Mouse (Mus musculus) Muller cell, postnatal 12 days (primary cell): Measurements from ENCODE around the gene Nav3.

ENCODE experiments used
- DNase-seq: peaks from one replicate; pipeline ENCODE4 v3.0.0-alpha.2; 2015; ENCODE audit errors: inconsistent ontology term

Nav3 gene

GRCm38 (mm10) chr10:109921368-109921767 lies 534.6 kb downstream of the Nav3 start:
- peak; percentile 35 for DNase-seq

DNA sequence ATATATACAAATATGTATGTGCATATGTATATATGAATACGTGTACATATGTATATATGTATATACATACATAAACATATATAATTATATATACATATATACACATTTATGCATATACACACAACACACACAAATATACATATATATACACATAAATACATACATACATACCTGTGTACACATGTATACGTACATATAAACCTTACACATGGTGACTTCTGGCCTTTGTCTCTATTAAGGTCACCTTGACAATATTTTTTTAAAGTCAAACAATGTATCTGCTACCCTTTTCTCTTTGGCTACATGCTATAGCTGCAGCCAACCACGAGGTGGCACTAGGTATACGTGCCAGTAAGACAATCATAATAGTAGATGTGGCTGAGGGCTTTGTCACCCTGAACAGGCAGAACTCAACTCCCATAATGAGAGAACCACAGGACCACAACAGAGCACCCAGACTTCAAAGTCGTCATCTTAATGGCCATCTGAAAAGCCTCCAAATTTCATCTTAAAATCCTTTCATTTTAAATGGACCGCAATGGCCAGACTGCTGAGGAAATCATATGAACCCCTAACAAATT lies 535.3 kb downstream of the Nav3 start:
- DNase-seq: peak; percentile 60

DNA sequence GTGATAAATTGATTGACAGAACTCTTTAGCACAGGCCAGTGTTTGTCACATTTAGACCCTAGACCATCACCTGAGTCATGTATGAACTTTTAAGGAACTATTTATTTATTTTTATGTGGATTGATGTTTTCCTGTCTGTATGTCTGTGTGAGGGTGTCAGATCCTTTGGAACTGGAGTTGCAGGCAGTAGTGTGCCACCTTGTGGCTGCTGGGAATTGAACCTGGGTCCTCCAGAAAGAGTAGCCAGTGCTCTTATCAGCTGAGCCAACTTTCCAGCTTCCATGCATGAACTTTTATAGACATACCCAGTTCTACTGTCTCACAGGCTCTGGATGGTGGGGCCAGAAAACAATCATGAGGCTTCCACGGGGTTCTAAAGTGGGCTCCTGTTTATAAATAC lies 536.5 kb downstream of the Nav3 start:
- DNase-seq: no peak

DNA sequence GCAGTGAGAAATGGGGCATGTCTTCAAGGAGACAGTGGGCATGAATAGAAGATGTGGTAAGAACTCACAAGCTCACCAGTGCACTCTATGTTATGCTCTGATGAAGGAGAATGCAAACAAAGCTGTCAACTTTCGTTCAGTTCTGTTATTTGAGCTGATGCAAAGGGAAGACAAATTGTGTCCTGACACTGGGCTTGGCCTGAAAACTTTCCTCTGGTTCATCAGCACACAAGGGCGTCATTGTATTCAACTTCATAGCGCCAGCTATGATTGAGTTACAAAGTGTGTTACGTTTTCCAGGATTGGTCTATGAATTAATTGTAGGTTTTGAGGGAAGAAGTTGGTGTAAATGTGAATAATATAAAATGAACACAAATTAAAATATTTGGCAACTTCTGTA lies 548.8 kb downstream of the Nav3 start:
- DNase-seq: peak; percentile 80

- DNase-seq: no peak
Measured at GRCm38 (mm10) chr10:109906413-109906785, 549.6 kb downstream of the Nav3 start.

GRCm38 (mm10) chr10:109905649-109906412 lies 550.2 kb downstream of the Nav3 start:
- DNase-seq: no peak

DNA sequence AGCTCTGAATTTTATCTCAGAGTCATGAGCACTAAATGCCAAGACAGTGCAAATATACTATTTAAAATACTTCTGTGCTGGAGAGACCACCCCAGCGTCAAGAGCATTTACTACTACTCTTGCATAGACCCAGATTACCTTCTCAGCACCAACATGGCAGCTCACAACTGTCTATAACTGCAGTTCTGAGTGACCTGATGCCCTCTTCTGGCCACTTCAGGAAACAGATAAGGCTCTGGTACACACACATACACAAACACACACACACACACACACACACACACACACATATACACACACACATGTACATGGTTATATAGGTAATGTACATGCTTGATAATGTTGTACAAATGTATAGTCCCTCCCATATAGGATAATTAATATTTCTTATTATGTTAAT lies 551.2 kb downstream of the Nav3 start:
- DNase-seq: no peak

GRCm38 (mm10) chr10:109903701-109904555 lies 552.1 kb downstream of the Nav3 start:
- DNase-seq: peak; percentile 83

DNA sequence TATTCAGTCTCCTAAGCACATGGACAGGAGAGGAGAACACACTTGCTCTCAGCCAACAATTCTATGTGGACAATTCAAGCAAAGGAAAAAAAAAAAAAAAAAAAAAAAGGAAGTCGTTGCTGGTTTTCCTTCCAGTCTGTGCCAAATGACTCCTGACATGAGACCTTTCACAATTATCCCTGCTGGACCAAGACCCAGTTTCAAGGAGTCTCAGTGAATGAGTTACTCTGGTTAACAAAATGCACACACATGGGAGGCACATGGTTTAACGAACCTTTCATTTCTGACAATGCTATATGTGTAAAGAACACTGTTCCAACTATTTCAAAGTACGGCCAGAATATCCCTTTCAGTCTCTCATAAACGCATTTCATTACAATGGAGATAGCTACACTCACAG lies 552.8 kb downstream of the Nav3 start:
- no peak for DNase-seq

DNA sequence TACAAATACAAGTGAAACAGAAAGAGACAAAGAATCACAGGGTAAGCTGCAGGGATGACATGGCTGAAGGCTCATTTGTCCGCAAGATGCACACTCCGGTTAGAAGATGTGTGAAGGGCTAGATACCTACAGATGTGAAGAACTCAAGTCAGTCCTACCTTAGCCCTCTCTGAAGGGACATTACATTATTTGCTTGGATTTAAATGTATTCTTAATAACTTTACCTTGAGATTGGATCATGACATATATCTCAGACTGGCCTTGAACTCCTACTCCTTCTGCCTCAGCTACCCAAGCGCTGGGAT lies 566.9 kb downstream of the Nav3 start:
- no peak for DNase-seq

DNA sequence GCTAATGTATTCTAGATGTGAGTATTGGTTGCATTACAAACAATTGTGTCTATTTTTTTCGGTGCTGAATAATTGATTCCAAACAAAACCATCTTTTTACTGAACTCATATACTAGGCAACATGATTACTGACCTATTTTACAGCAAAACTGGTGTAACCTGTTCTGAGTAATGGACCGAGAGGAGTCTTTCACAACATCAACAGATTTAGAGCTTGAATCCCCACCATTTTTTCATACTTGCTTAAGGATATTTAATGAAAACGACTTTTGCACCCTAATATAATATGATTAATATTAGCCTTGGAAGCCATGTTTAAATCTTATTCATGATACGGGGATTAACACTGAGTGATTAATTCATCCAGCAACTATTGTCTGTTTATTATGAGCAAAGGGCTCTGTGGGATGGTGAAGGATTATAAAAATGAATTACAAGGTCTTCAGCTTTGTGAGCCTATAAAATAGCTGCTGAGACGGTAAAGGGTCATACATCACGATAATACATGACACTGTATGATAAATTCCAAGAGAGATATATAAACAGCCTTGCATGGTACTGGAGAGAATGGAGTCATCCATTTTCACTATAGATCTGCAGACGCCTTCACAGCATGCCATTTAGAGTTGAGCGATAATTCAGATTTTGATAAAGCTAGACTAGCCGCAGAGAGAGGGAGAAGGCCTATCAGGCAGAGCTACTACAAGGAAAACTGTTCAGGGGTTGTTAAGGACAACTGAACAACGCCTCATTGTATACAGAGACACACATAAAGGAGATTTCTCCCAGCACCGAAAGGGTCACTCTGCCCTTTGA lies 567.4 kb downstream of the Nav3 start:
- no peak for DNase-seq

DNA sequence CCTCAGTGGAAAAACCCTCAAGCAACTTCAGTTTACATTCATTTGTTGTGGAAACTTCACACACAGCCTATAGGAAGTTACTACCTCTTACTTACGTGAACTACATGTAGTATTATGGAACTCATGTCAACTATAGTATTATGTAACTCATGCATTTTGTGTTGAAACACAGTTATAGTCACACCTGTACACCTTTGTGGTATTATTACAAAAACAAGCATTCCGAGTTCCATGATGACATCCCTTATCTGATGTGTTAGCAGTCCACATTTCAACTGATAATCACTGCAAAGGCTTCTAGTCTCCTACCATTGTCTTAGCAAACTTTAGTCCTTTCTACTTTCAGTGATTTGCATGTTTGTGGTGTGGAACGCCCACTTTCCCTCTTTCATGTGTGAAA lies 568.8 kb downstream of the Nav3 start:
- no peak for DNase-seq

- DNase-seq: no peak
Measured at GRCm38 (mm10) chr10:109876107-109876506, 579.9 kb downstream of the Nav3 start.

DNA sequence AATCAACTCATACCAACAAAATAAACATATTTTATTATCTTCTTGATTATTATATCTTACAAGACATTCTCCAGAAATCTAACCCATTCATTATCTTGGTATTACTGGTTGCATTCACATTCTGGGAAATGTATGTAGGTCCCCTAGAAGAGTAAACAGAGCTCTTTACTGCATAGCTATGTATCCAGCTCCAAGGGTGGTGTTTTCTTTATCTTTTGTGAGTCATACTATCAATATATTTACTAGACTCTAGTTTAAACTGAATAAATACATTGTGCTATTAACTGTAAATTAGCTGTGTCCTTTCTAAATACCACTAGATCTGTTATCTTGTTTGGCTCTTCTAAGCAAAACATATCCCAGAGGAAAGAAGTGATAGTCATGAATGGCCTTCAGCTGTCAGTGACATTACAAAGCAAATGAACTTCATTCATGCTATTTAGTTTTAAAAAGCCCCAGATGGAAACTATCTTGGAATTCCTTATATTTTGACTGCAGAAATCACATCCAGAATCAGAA lies 580.6 kb downstream of the Nav3 start:
- DNase-seq: no peak

DNA sequence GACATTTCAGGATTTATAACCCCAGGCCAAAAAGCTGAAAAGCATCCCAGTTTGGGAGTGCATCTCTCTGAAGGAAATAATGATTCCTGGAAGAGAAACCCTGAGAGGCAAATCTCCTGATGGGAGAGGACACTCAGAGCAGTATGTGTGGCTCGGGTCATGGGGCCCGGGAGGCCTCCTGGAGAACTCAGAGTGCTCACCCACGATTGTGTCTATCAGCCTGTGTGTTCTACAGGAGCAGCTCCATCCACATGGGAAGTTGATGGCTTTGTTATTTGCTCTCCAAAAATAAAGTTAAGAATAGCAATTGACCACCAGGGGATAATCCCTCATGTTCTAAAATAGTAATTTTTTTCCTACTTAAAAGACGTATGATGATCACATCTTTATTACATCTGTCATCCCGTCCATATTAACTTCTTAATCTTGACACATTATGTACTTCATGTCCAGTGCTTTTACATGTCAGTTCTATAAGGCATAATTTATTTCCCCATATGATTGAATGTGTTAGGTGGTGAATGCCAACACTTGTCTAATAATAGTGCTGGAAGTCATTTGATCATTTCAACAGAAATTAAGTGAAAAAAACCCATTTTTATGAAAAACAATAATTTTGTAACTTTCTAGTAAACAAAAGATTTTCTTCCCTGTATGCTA lies 581.2 kb downstream of the Nav3 start:
- no peak for DNase-seq

GRCm38 (mm10) chr10:109866063-109866462 lies 589.9 kb downstream of the Nav3 start:
- no peak for DNase-seq

DNA sequence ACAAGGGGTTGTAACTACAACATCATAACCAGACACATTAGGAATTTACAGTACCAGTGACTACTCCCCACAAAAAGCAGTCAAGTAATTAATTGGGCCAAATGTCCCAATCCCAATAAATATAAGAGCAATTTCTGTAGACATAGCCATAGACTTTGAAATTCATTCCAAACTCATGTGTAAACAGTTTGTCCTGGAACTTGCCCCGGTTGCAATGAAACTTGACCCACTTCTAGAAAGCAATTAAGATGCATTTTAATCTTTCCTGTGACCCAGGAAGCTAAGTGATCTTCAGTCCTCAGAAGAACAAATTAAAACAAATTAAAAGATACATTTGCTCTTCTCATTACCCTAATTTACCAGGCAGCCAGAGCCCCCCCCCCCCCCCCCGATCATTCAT lies 590.6 kb downstream of the Nav3 start:
- peak; percentile 62 for DNase-seq

GRCm38 (mm10) chr10:109864708-109865107 lies 591.3 kb downstream of the Nav3 start:
- DNase-seq: peak; percentile 47

GRCm38 (mm10) chr10:109861275-109861674 lies 594.7 kb downstream of the Nav3 start:
- no peak for DNase-seq

DNA sequence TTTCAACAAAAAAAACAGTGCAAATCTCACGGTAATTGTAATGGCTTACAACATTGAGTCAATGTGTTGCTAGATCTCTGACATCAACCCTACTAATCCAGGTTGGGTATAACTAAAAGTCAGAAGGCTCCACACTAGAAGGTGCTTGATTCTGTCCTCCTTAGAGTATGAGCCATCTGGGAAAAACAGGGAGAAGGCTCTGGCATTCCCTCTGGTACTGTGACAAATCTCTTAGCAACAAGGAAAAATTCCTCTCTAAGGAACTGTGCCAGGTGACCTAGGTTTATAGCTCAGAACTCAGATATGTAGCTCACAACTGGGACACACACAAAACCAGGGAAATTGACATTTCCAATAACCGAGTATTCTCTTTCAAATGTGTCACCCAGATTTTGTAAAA lies 597.4 kb downstream of the Nav3 start:
- peak; percentile 51 for DNase-seq

DNA sequence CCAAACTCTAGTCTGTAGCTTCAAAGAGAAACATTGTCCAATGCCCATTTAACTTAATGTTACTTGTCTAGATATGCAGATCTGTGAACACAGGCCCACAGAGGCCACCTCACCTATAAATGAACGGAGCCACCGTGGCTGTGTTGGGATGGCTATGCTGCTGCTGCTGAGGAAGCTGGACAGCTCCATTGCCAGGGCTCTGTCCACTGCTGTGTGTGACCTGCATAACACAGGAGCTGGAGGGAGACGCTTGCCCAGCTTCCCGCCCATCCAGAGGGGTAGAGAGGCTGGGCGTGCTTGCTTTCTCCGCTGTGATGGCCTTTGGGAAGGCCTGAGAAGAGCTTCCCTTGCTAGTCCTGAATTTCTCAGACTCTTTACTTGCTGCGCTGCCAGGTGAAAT lies 603.6 kb downstream of the Nav3 start:
- DNase-seq: no peak
